Mouse (Mus musculus) forebrain, postnatal 0 days (tissue): ENCODE results near the gene Ubqln2. TPM values are rescaled to one million over a fixed set of nuclear protein-coding genes. Genes with fewer than 3 reads are reported as not detected.
A peak's percentile ranks its signal among the peaks of the same experiment; 100 is the strongest.

Experiments
- ATAC-seq: fragments of 200-750 bp; cut with Nextera tagmentation; 2 replicates; pipeline ENCODE4 v1.8.0; 2017; ENCODE audit warnings: mild to moderate bottlenecking, moderate library complexity
- DNase-seq: peaks from one replicate; pipeline ENCODE4 v3.0.0-alpha.2; 2015
- H3K27ac ChIP-seq: fragments of 300-500 bp; sonication (generic); 2 replicates; pipeline ENCODE4 v1.5.1; 2014; ENCODE audit warnings: low read depth, mild to moderate bottlenecking, antibody characterized with exemption, low read length, moderate library complexity, mixed read lengths
- H3K27me3 ChIP-seq: fragments of 300-500 bp; sonication (generic); 2 replicates; pipeline ENCODE4 v1.6.1; 2014; ENCODE audit warnings: mild to moderate bottlenecking, low read length, mixed read lengths; ENCODE audit not compliant: insufficient read depth
- H3K36me3 ChIP-seq: fragments of 300-500 bp; sonication (generic); 2 replicates; pipeline ENCODE4 v1.6.1; 2014; ENCODE audit warnings: mild to moderate bottlenecking, moderate library complexity; ENCODE audit not compliant: insufficient read depth
- H3K4me1 ChIP-seq: fragments of 300-500 bp; sonication (generic); 2 replicates; pipeline ENCODE4 v1.6.1; 2014; ENCODE audit warnings: antibody characterized with exemption; ENCODE audit not compliant: insufficient read depth
- H3K4me2 ChIP-seq: fragments of 300-500 bp; sonication (generic); 2 replicates; pipeline ENCODE4 v1.6.1; 2014; ENCODE audit warnings: low read depth, mild to moderate bottlenecking, moderate library complexity
- H3K4me3 ChIP-seq: fragments of 300-500 bp; sonication (generic); 2 replicates; pipeline ENCODE4 v1.5.1; 2014; ENCODE audit warnings: low read depth, low read length, mixed read lengths
- H3K9ac ChIP-seq: fragments of 300-500 bp; sonication (generic); 2 replicates; pipeline ENCODE4 v1.6.1; 2014; ENCODE audit warnings: mild to moderate bottlenecking
- H3K9me3 ChIP-seq: fragments of 300-500 bp; sonication (generic); 2 replicates; pipeline ENCODE4 v1.6.1; 2016; ENCODE audit warnings: low read length
- CTCF ChIP-seq: sonication (generic); IDR thresholded peaks from 2 replicates; pipeline ENCODE4 v1.5.1; 2016; ENCODE audit warnings: antibody characterized with exemption, control low read depth, low read depth
- WGBS: fragments of 180-500 bp; shearing (Covaris S2); extraction: QIAGEN DNeasy Blood & Tissue Kit; methylation state at CpG from one replicate; pipeline ENCODE4 v1.1.7; 2014; 5-methylcytosine and 5-hydroxymethylcytosine counted together
- polyA plus RNA-seq: library from polyadenylated mRNA; unstranded; fragments of >200 nt; fragmentation: Nextera tagmentation; extraction: Ambion mirVana; gene quantifications from 2 replicates; pipeline ENCODE4 v1.2.1, GENCODE M21; 2015
- total RNA-seq: library from RNA; depleted of rRNA; stranded (reverse); fragments of >200 nt; gene quantifications from 2 replicates; pipeline ENCODE4 v1.2.3, GENCODE M21; 2014; rRNA removed

Gene Ubqln2
- total and polyA plus RNA-seq, 2 experiments from 2014 or later = 53.9 to 87.1 TPM

GRCm38 (mm10) chrX:153500047-153500345, 2.0 kb downstream of the Ubqln2 start:
- peak; percentile 30 for DNase-seq
- TF ChIP-seq CTCF = no peak

GRCm38 (mm10) chrX:153505954-153506353, 7.9 kb downstream of the Ubqln2 start:
- Histone ChIP-seq H3K4me2 (no peak overlapping the region), H3K9ac (no peak overlapping the region), H3K27ac (no peak overlapping the region), H3K4me3 (no peak overlapping the region), H3K27me3 (no peaks in the 10 kb centered on the region), H3K4me1 (no peaks in the 10 kb centered on the region), H3K9me3 (no peaks in the 10 kb centered on the region), H3K36me3 (no peaks in the 10 kb centered on the region)
- TF ChIP-seq CTCF = peak; percentile 47
- DNase-seq (no peak), ATAC-seq (no peak)
- WGBS = 44% methylated on average over 9 of the region's 9 CpGs

More at GRCm38 (mm10) chrX:153500047-153500345, 2.0 kb downstream of the Ubqln2 start:
- no peaks in the 10 kb centered on the region for H3K36me3 ChIP-seq
- no peaks in the 10 kb centered on the region for H3K4me1 ChIP-seq
- H3K27me3 ChIP-seq = no peaks in the 10 kb centered on the region
- WGBS = 28% methylated on average over 12 of the region's 12 CpGs
- peak overlapping the region; percentile 78 for H3K9ac ChIP-seq
- H3K4me2 ChIP-seq = peak overlapping the region; percentile 64
- H3K4me3 ChIP-seq = peak overlapping the region; percentile 50
- no peak for ATAC-seq
- no peaks in the 10 kb centered on the region for H3K9me3 ChIP-seq
- peak overlapping the region; percentile 97 for H3K27ac ChIP-seq

- no peak overlapping the region for H3K27ac ChIP-seq
- TF ChIP-seq CTCF = no peak
- no peaks in the 10 kb centered on the region for H3K4me1 ChIP-seq
- ATAC-seq (no peak), DNase-seq (no peak)
- WGBS = 92% methylated on average over 5 of the region's 5 CpGs
- H3K9ac ChIP-seq = no peak overlapping the region
- no peaks in the 10 kb centered on the region for H3K9me3 ChIP-seq
- H3K4me2 ChIP-seq = no peak overlapping the region
- H3K4me3 ChIP-seq = no peak overlapping the region
- H3K27me3 ChIP-seq = no peaks in the 10 kb centered on the region
- no peaks in the 10 kb centered on the region for H3K36me3 ChIP-seq
These were observed 17.5 kb downstream of the Ubqln2 start for GRCm38 (mm10) chrX:153515491-153515890.

- ATAC-seq = no peak
- Histone ChIP-seq H3K27ac (no peak overlapping the region), H3K4me1 (no peaks in the 10 kb centered on the region), H3K9me3 (no peaks in the 10 kb centered on the region), H3K9ac (no peak overlapping the region), H3K4me2 (no peak overlapping the region), H3K4me3 (no peak overlapping the region), H3K36me3 (no peaks in the 10 kb centered on the region), H3K27me3 (no peaks in the 10 kb centered on the region)
- WGBS = 18% methylated on average over 2 of the region's 2 CpGs
- peak; percentile 43 for TF ChIP-seq CTCF
- DNase-seq = peak; percentile 31
These were observed 30.4 kb downstream of the Ubqln2 start for GRCm38 (mm10) chrX:153528399-153528798.

Other genes starting within 250 kb of the Ubqln2 start
- not detected in 2 replicates for gene Cypt3, start 60.4 kb downstream of the Ubqln2 start, total RNA-seq
- gene Cypt3, start 60.4 kb downstream of the Ubqln2 start, polyA plus RNA-seq = not detected in 2 replicates
- 3.7 and 5.0 TPM in 2 replicates for gene Kctd12b, start 198.2 kb downstream of the Ubqln2 start, total RNA-seq
- 1.5 and 2.7 TPM in 2 replicates for gene Kctd12b, start 198.2 kb downstream of the Ubqln2 start, polyA plus RNA-seq
- gene Nbdy, start 225.4 kb downstream of the Ubqln2 start, total RNA-seq = 73.1 and 73.5 TPM in 2 replicates
- 164 and 177 TPM in 2 replicates for gene Nbdy, start 225.4 kb downstream of the Ubqln2 start, polyA plus RNA-seq